Mouse (Mus musculus) megakaryocyte, embryonic 14.5 days (primary cell): ENCODE measurements around the gene Zfp786.

Experiments used
- FLI1 ChIP-seq: IDR thresholded peaks from 2 replicates; pipeline ENCODE4 v1.6.1; 2012; ENCODE audit warnings: low read length, inconsistent platforms, mixed read lengths
- GATA1 ChIP-seq: IDR thresholded peaks from 3 replicates; pipeline ENCODE4 v1.6.1; 2012; ENCODE audit warnings: mixed read lengths, low read length, inconsistent platforms, borderline replicate concordance

DNA sequence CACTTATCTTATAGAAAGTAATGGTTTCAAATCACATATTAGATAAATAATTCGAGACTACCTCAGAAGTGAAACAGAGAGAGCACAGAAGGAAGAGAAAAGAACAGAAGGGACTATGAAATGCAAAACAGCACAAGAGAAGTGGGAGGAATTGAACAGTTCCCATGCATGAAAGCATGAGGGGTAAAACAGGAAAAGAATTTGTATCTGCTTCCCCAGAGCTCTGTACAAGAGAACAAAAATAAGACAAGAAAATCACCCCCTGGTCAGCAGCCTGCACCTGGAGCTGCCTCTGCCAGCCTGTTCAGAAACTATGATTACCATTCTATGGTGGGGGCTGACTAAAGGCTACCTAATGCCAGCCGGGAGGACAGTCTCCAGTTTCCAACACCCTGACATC is 23.2 kb downstream of the Zfp786 start:
- TF ChIP-seq GATA1 (no peak), FLI1 (no peak)
